9 mouse cellular contexts compared by ENCODE assay signal in the genomic region with DNA sequence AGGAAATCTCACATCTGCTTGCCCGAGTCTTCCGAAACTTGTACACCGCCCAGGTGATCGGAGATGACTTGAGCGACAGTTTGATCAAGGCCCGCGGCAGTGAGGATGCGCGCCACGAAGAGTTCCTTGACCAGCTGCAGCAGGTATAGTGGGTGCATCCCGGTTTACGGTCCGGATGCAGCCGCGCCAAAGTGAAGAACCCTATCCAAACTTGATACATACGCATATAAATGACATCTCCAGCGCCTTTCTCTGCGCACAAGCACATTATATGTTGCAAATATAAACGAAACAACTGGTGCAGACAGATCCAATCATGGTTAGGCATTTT. TPM values are rescaled to one million over a fixed set of nuclear protein-coding genes. Genes with fewer than 3 reads are reported as not detected.
DNase-seq lines count a peak whose midpoint lies in the region; ATAC-seq and TF ChIP-seq lines count a peak whose summit lies in the region.
"Had no signal": no experiment of that assay in that cellular context is flagged by ENCODE, and none has a peak within 500 bp of the region (broad histone marks: within the 10 kb centered on the region; RNA-seq: fewer than 3 reads in every experiment).

No protein-coding gene starts in this region.

- WGBS in kidney, embryonic 16.5 days: 1% methylated on average over 19 of the region's 19 CpGs
- 4% methylated on average over 19 of the region's 19 CpGs for WGBS in embryonic facial prominence, embryonic 10.5 days
- WGBS in hindbrain, postnatal 0 days: 3% methylated on average over 19 of the region's 19 CpGs
- 4% methylated on average over 19 of the region's 19 CpGs for WGBS in midbrain, postnatal 0 days

- no peaks in the 10 kb centered on the region for H3K36me3 ChIP-seq in kidney, embryonic 16.5 days (ENCODE audit: insufficient read depth, low read length)
- no peaks in the 10 kb centered on the region for H3K36me3 ChIP-seq in embryonic facial prominence, embryonic 10.5 days (replicated peaks)
- H3K36me3 ChIP-seq in hindbrain, postnatal 0 days (ENCODE audit: insufficient read depth, low read length): no peaks in the 10 kb centered on the region
- H3K36me3 ChIP-seq in midbrain, postnatal 0 days (ENCODE audit: insufficient read depth, low read length): no peaks in the 10 kb centered on the region

- peak; percentile 46; the same call in 1 of the 2 replicates for ATAC-seq in kidney, embryonic 16.5 days (ENCODE audit: low FRiP score, low TSS enrichment)
- no peak for ATAC-seq in hindbrain, postnatal 0 days
- no peak for ATAC-seq in midbrain, postnatal 0 days (ENCODE audit: low FRiP score)

- peak overlapping the region; percentile 59 for H3K9ac ChIP-seq in kidney, embryonic 16.5 days (replicated peaks; ENCODE audit: low read length)
- H3K9ac ChIP-seq in hindbrain, postnatal 0 days (replicated peaks; ENCODE audit: low read length): peak overlapping the region; percentile 51
- H3K9ac ChIP-seq in midbrain, postnatal 0 days (replicated peaks; ENCODE audit: low read length, poor library complexity, severe bottlenecking): peak overlapping the region; percentile 48

- 0 out of 2 replicates have a peak, but pooled peaks cover 3% of the 10 kb centered on the region for H3K27me3 ChIP-seq in kidney, embryonic 16.5 days (ENCODE audit: insufficient read depth, low read length)
- H3K27me3 ChIP-seq in embryonic facial prominence, embryonic 10.5 days (replicated peaks; ENCODE audit: low read depth, poor library complexity, severe bottlenecking): peaks cover 14% of the 10 kb centered on the region
- H3K27me3 ChIP-seq in hindbrain, postnatal 0 days (ENCODE audit: insufficient read depth, low read length): no peaks in the 10 kb centered on the region
- no peaks in the 10 kb centered on the region for H3K27me3 ChIP-seq in midbrain, postnatal 0 days (ENCODE audit: insufficient read depth, low read length)

- no peak for DNase-seq in kidney, adult 8-10 months
- DNase-seq in embryonic facial prominence, embryonic 10.5 days (ENCODE audit: low spot score): no peak
- peak; percentile 59 for DNase-seq in hindbrain, postnatal 0 days (ENCODE audit: low spot score)
- DNase-seq in midbrain, postnatal 0 days (ENCODE audit: low spot score): no peak
- no peak for DNase-seq in cerebellum, adult 18-20 months
- DNase-seq in right cerebral cortex, adult 2 months (ENCODE audit: low spot score in 2 of 2): no peak
- no peak for DNase-seq in thymus, postnatal 25 days

- H3K4me3 ChIP-seq in kidney, embryonic 16.5 days (ENCODE audit: low read length): peak overlapping the region; percentile 66
- peak overlapping the region; percentile 70 for H3K4me3 ChIP-seq in embryonic facial prominence, embryonic 10.5 days
- peak overlapping the region; percentile 59 for H3K4me3 ChIP-seq in hindbrain, postnatal 0 days (ENCODE audit: low read length)
- peak overlapping the region; percentile 63 for H3K4me3 ChIP-seq in midbrain, postnatal 0 days (ENCODE audit: low read depth, low read length)

- TF ChIP-seq CTCF in hindbrain, postnatal 0 days (IDR thresholded peaks at IDR 0.05; ENCODE audit: low read depth): no peak
- no peak for TF ChIP-seq CTCF in midbrain, postnatal 0 days (IDR thresholded peaks at IDR 0.05)

- H3K4me1 ChIP-seq in kidney, embryonic 16.5 days (ENCODE audit: insufficient read depth, low read length): peaks cover 13% of the 10 kb centered on the region; the same call in 1 of the 2 replicates
- peaks cover 28% of the 10 kb centered on the region for H3K4me1 ChIP-seq in embryonic facial prominence, embryonic 10.5 days
- no peaks in the 10 kb centered on the region for H3K4me1 ChIP-seq in hindbrain, postnatal 0 days (ENCODE audit: insufficient read depth, low read length)
- H3K4me1 ChIP-seq in midbrain, postnatal 0 days (ENCODE audit: insufficient read depth, low read length): 0 out of 2 replicates have a peak, but pooled peaks cover 8% of the 10 kb centered on the region

- peaks cover 3% of the 10 kb centered on the region; the same call in 1 of the 2 replicates for H3K9me3 ChIP-seq in kidney, embryonic 16.5 days (ENCODE audit: low read length)
- H3K9me3 ChIP-seq in embryonic facial prominence, embryonic 10.5 days: no peaks in the 10 kb centered on the region
- H3K9me3 ChIP-seq in hindbrain, postnatal 0 days (ENCODE audit: low read length): no peaks in the 10 kb centered on the region
- H3K9me3 ChIP-seq in midbrain, postnatal 0 days (ENCODE audit: low read length): no peaks in the 10 kb centered on the region

- peak overlapping the region; percentile 78 for H3K4me2 ChIP-seq in kidney, embryonic 16.5 days (replicated peaks; ENCODE audit: low read depth, low read length)
- peak overlapping the region; percentile 73 for H3K4me2 ChIP-seq in hindbrain, postnatal 0 days (ENCODE audit: low read depth, low read length)
- H3K4me2 ChIP-seq in midbrain, postnatal 0 days (ENCODE audit: low read depth, low read length, poor library complexity, severe bottlenecking): peak overlapping the region; percentile 65

- H3K27ac ChIP-seq in kidney, embryonic 16.5 days (ENCODE audit: low read length): no peak overlapping the region
- 0 out of 2 replicates have a peak overlapping the region, but pooled peaks have one; percentile 64 for H3K27ac ChIP-seq in embryonic facial prominence, embryonic 10.5 days (replicated peaks)
- H3K27ac ChIP-seq in hindbrain, postnatal 0 days: no peak overlapping the region
- no peak overlapping the region for H3K27ac ChIP-seq in midbrain, postnatal 0 days (ENCODE audit: low read depth, low read length)

RNA-seq across cellular contexts. Expression of gene Dlec1, which starts 0.5 kb away (rescaled TPM):
- polyA plus RNA-seq in kidney, embryonic 16.5 days (2015; fragmentation: Nextera tagmentation; extraction: Ambion mirVana): 6.1 and 7.7 TPM in 2 replicates
- 1.0 and 1.5 TPM in 2 replicates for polyA plus RNA-seq in embryonic facial prominence, embryonic 10.5 days (2016; fragmentation: Nextera tagmentation; extraction: Ambion mirVana)
- total RNA-seq in hindbrain, postnatal 0 days (2014; rRNA removed): 0.93 and 1.1 TPM in 2 replicates
- 0.95 and 1.4 TPM in 2 replicates for polyA plus RNA-seq in hindbrain, postnatal 0 days (2015; fragmentation: Nextera tagmentation; extraction: Ambion mirVana)
- 2.8 and 3.3 TPM in 2 replicates for total RNA-seq in midbrain, postnatal 0 days (2014; rRNA removed)
- 0.91 and 0.95 TPM in 2 replicates for polyA plus RNA-seq in midbrain, postnatal 0 days (2015; fragmentation: Nextera tagmentation; extraction: Ambion mirVana)

RNA-seq across cellular contexts. Expression of gene Plcd1, which starts 9.4 kb away (rescaled TPM):
- polyA plus RNA-seq in kidney, embryonic 16.5 days (2015; fragmentation: Nextera tagmentation; extraction: Ambion mirVana): 25.3 and 26.9 TPM in 2 replicates
- polyA plus RNA-seq in embryonic facial prominence, embryonic 10.5 days (2016; fragmentation: Nextera tagmentation; extraction: Ambion mirVana): 20.7 and 21.2 TPM in 2 replicates
- 15.1 and 17.0 TPM in 2 replicates for total RNA-seq in hindbrain, postnatal 0 days (2014; rRNA removed)
- polyA plus RNA-seq in hindbrain, postnatal 0 days (2015; fragmentation: Nextera tagmentation; extraction: Ambion mirVana): 14.2 and 18.1 TPM in 2 replicates
- total RNA-seq in midbrain, postnatal 0 days (2014; rRNA removed): 12.2 and 17.4 TPM in 2 replicates
- 10.9 and 11.8 TPM in 2 replicates for polyA plus RNA-seq in midbrain, postnatal 0 days (2015; fragmentation: Nextera tagmentation; extraction: Ambion mirVana)

RNA-seq across cellular contexts. Expression of gene Vill, which starts 50.2 kb away (rescaled TPM):
- polyA plus RNA-seq in kidney, embryonic 16.5 days (2015; fragmentation: Nextera tagmentation; extraction: Ambion mirVana): 53.7 and 56.3 TPM in 2 replicates
- polyA plus RNA-seq in embryonic facial prominence, embryonic 10.5 days (2016; fragmentation: Nextera tagmentation; extraction: Ambion mirVana): 19.3 and 20.5 TPM in 2 replicates
- total RNA-seq in hindbrain, postnatal 0 days (2014; rRNA removed): 4.5 and 5.9 TPM in 2 replicates
- polyA plus RNA-seq in hindbrain, postnatal 0 days (2015; fragmentation: Nextera tagmentation; extraction: Ambion mirVana): 3.3 TPM in 2 replicates
- 2.8 and 10.5 TPM in 2 replicates for total RNA-seq in midbrain, postnatal 0 days (2014; rRNA removed)
- 3.8 and 4.7 TPM in 2 replicates for polyA plus RNA-seq in midbrain, postnatal 0 days (2015; fragmentation: Nextera tagmentation; extraction: Ambion mirVana)

RNA-seq across cellular contexts. Expression of gene Acaa1b, which starts 54.1 kb away (rescaled TPM):
- polyA plus RNA-seq in kidney, embryonic 16.5 days (2015; fragmentation: Nextera tagmentation; extraction: Ambion mirVana): 44.0 and 52.4 TPM in 2 replicates
- polyA plus RNA-seq in embryonic facial prominence, embryonic 10.5 days (2016; fragmentation: Nextera tagmentation; extraction: Ambion mirVana): 1.5 and 1.6 TPM in 2 replicates
- 3.8 and 4.0 TPM in 2 replicates for total RNA-seq in hindbrain, postnatal 0 days (2014; rRNA removed)
- polyA plus RNA-seq in hindbrain, postnatal 0 days (2015; fragmentation: Nextera tagmentation; extraction: Ambion mirVana): 3.9 and 4.0 TPM in 2 replicates
- total RNA-seq in midbrain, postnatal 0 days (2014; rRNA removed): 2.8 and 2.9 TPM in 2 replicates
- 4.6 and 5.2 TPM in 2 replicates for polyA plus RNA-seq in midbrain, postnatal 0 days (2015; fragmentation: Nextera tagmentation; extraction: Ambion mirVana)

RNA-seq across cellular contexts. Expression of gene Gm47289, which starts 56.2 kb away (rescaled TPM):
- not detected in 2 replicates for polyA plus RNA-seq in kidney, embryonic 16.5 days (2015; fragmentation: Nextera tagmentation; extraction: Ambion mirVana)
- not detected in 2 replicates for polyA plus RNA-seq in embryonic facial prominence, embryonic 10.5 days (2016; fragmentation: Nextera tagmentation; extraction: Ambion mirVana)
- total RNA-seq in hindbrain, postnatal 0 days (2014; rRNA removed): not detected in 2 replicates
- not detected in 2 replicates for polyA plus RNA-seq in hindbrain, postnatal 0 days (2015; fragmentation: Nextera tagmentation; extraction: Ambion mirVana)
- total RNA-seq in midbrain, postnatal 0 days (2014; rRNA removed): not detected in 2 replicates
- not detected in 2 replicates for polyA plus RNA-seq in midbrain, postnatal 0 days (2015; fragmentation: Nextera tagmentation; extraction: Ambion mirVana)
- polyA plus RNA-seq: frontal cortex, adult 2 months had no signal
